Mouse (Mus musculus): ENCODE measurements at regions not wholly inside any gene's neighbourhood (a gene's known extent, or its start where the extent isn't known, plus 50 kb on each side); places are given as distances from the start of the nearest gene placed in this dataset.

DNA sequence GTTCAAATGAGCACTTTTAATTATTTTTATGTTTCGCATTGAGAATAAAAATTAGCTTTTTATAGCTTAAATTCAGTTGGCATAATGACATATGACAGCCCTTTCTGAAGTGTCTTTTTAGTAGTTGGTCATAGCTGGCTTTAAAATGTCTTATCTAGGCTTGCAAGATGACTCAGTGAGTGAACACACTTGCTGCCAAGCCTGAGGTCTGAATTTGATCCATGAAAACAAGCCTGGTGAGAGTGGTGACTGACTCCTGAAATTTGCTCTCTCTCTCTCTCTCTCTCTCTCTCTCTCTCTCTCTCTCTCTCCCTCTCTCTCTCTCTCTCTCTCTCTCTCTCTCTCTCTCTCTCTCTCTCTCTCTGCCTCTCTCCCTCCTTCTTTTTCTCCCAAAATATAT, 372.8 kb upstream of the Sash1 start:
- Histone ChIP-seq H3K36me3 (replicated peaks in 1 of 2; ENCODE audit: control insufficient read depth in 1 of 2, insufficient read depth in 1 of 2, low read length in 1 of 2) (no peaks in the 10 kb centered on the region), H3K4me2 (ENCODE audit: insufficient read depth, low read depth, poor library complexity, severe bottlenecking) (no peak overlapping the region), H3K4me1 (ENCODE audit: control insufficient read depth in 1 of 2, insufficient read depth in 2 of 2) (no peaks in the 10 kb centered on the region), H3K79me2 (replicated peaks; ENCODE audit: control insufficient read depth, extremely low read depth, insufficient read depth, poor library complexity, severe bottlenecking) (no peaks in the 10 kb centered on the region), H3K9me3 (replicated peaks; ENCODE audit: low read length) (no peaks in the 10 kb centered on the region), H3K4me3 (replicated peaks in 1 of 3; ENCODE audit: low read depth in 2 of 3, low read length in 2 of 3, poor library complexity in 1 of 3) (no peak overlapping the region), H3K27me3 (replicated peaks) (no peaks in the 10 kb centered on the region), H3K9ac (ENCODE audit: insufficient read depth, low read depth) (no peak overlapping the region), H3K27ac (ENCODE audit: insufficient read depth, low read depth) (no peak overlapping the region)
- no peak for DNase-seq (ENCODE audit: extremely low read depth)
- in situ Hi-C loops (cut with MboI; ENCODE audit: low pct_ligation_motif_present, low pct_unique_long_range_greater_than_20kb, low sequenced_read_pairs) (no loop called here), dilution Hi-C loops (cut with MboI; ENCODE audit: extremely low pct_ligation_motif_present, extremely low pct_unique_long_range_greater_than_20kb, low sequenced_read_pairs) (no loop called here)
- TF ChIP-seq NRF1 (IDR thresholded peaks at IDR 0.05; ENCODE audit: low read depth, low read length) (no peak), ZNF384 (IDR thresholded peaks at IDR 0.05; ENCODE audit: low read depth, low read length) (no peak), ZC3H11A (IDR thresholded peaks at IDR 0.05; ENCODE audit: low read depth, low read length) (no peak), CTCF (conservative IDR thresholded peaks at IDR 0.05 in 1 of 2, IDR thresholded peaks at IDR 0.05 in 1 of 2; ENCODE audit: low read depth in 2 of 2, low read length in 2 of 2) (no peak), RAD21 (IDR thresholded peaks at IDR 0.05; ENCODE audit: low read depth, low read length) (no peak), PAX5 (IDR thresholded peaks at IDR 0.05; ENCODE audit: low read length) (no peak), TBP (conservative IDR thresholded peaks at IDR 0.05; ENCODE audit: low read depth, low read length) (no peak), RCOR1 (conservative IDR thresholded peaks at IDR 0.05; ENCODE audit: low read depth, low read length) (no peak), ZKSCAN1 (IDR thresholded peaks at IDR 0.05; ENCODE audit: borderline replicate concordance, low read depth, low read length) (no peak), SIN3A (IDR thresholded peaks at IDR 0.05; ENCODE audit: low read length) (no peak), MYC (IDR thresholded peaks at IDR 0.05; ENCODE audit: low read depth, low read length) (no peak), MXI1 (IDR thresholded peaks at IDR 0.05; ENCODE audit: low read depth, low read length) (no peak), POLR2AphosphoS2 (IDR thresholded peaks at IDR 0.05; ENCODE audit: low read depth, low read length) (no peak), JUN (IDR thresholded peaks at IDR 0.05; ENCODE audit: insufficient read depth, low read depth, low read length) (no peak), GABPA (IDR thresholded peaks at IDR 0.05; ENCODE audit: insufficient replicate concordance, low read depth, low read length) (no peak), KAT2A (IDR thresholded peaks at IDR 0.05; ENCODE audit: insufficient replicate concordance, low read length) (no peak), BHLHE40 (IDR thresholded peaks at IDR 0.05; ENCODE audit: low read depth, low read length) (no peak), CHD1 (IDR thresholded peaks at IDR 0.05; ENCODE audit: low read depth, low read length) (no peak), MAX (IDR thresholded peaks at IDR 0.05; ENCODE audit: low read length) (no peak)

DNA sequence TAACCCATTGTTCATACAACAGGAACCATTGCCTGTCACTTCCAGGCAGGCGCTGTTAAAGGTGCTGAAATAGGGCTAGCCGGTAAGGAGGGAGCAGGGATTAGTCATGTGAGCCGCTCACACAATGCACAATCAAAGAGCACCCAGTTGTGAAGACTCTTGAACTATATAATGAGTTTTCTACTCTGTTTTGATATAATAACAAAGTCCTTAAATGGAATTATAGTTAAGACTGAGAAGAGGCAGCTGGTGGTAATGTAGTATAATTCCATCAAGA, 367.0 kb upstream of the Sash1 start:
- no peaks in the 10 kb centered on the region for H3K79me2 ChIP-seq (replicated peaks; ENCODE audit: control insufficient read depth, extremely low read depth, insufficient read depth, poor library complexity, severe bottlenecking)
- dilution Hi-C loops (cut with MboI; ENCODE audit: extremely low pct_ligation_motif_present, extremely low pct_unique_long_range_greater_than_20kb, low sequenced_read_pairs) = no loop called here
- DNase-seq (ENCODE audit: extremely low read depth) = no peak
- in situ Hi-C loops (cut with MboI; ENCODE audit: low pct_ligation_motif_present, low pct_unique_long_range_greater_than_20kb, low sequenced_read_pairs) = no loop called here
- H3K4me3 ChIP-seq (replicated peaks in 1 of 3; ENCODE audit: low read depth in 2 of 3, low read length in 2 of 3, poor library complexity in 1 of 3) = no peak overlapping the region
- TF ChIP-seq EP300 (IDR thresholded peaks at IDR 0.05; ENCODE audit: low read length) (no peak), ZNF384 (IDR thresholded peaks at IDR 0.05; ENCODE audit: low read depth, low read length) (no peak)
- no peaks in the 10 kb centered on the region for H3K36me3 ChIP-seq (replicated peaks in 1 of 2; ENCODE audit: control insufficient read depth in 1 of 2, insufficient read depth in 1 of 2, low read length in 1 of 2)
- H3K4me1 ChIP-seq (ENCODE audit: control insufficient read depth in 1 of 2, insufficient read depth in 2 of 2) = no peaks in the 10 kb centered on the region
- H3K27ac ChIP-seq (ENCODE audit: insufficient read depth, low read depth) = no peak overlapping the region
- H3K9me3 ChIP-seq (replicated peaks; ENCODE audit: low read length) = no peaks in the 10 kb centered on the region
- H3K9ac ChIP-seq (ENCODE audit: insufficient read depth, low read depth) = no peak overlapping the region
- no peaks in the 10 kb centered on the region for H3K27me3 ChIP-seq (replicated peaks)
- H3K4me2 ChIP-seq (ENCODE audit: insufficient read depth, low read depth, poor library complexity, severe bottlenecking) = no peak overlapping the region

Data from CH12.LX (cell line).